Mouse (Mus musculus) bone marrow, adult 2 months (tissue): ENCODE measurements around the gene Irf2bpl.

Experiments used
- CTCF ChIP-seq: fragments of 200-500 bp; IDR thresholded peaks from 2 replicates; pipeline ENCODE4 v1.5.1; 2011; ENCODE audit warnings: low read length, control low read depth; ENCODE audit not compliant: control insufficient read depth, insufficient read depth
- POLR2A ChIP-seq: fragments of 200-500 bp; IDR thresholded peaks from 2 replicates; pipeline ENCODE4 v1.6.1; 2011; ENCODE audit warnings: low read depth, mild to moderate bottlenecking, control low read depth, low read length, borderline replicate concordance; ENCODE audit not compliant: control insufficient read depth

GRCm38 (mm10) chr12:86918361-86918967 is 33.9 kb upstream of the Irf2bpl start:
- no peak for TF ChIP-seq CTCF
- TF ChIP-seq POLR2A, result no peak
